Mouse (Mus musculus) heart, postnatal 25 days (tissue): ENCODE results near the gene Abat. TPM values are rescaled to one million over a fixed set of nuclear protein-coding genes. Genes with fewer than 3 reads are reported as not detected.

Experiments used
- DNase-seq: peaks from one replicate; pipeline ENCODE4 v3.0.0; 2022; ENCODE audit warnings: low spot score
- intact Hi-C: fragments of 180-260 bp; cut with DNase I; formaldehyde crosslinking; loops from one replicate; pipeline ENCODE4 v1.15.1; 2025
- microRNA-seq: library from miRNA; unstranded; fragments of <30 nt; microRNA quantifications from one replicate; pipeline ENCODE4 v1.2.0, GENCODE M21; 2022
- total RNA-seq, 2 experiments: library from RNA; stranded (reverse); gene quantifications; 2 replicates each; pipeline ENCODE4 v1.2.3; 2021

Abat gene
- total RNA-seq, 2 experiments from 2014 or later = 5.5 to 5.6 TPM

DNA sequence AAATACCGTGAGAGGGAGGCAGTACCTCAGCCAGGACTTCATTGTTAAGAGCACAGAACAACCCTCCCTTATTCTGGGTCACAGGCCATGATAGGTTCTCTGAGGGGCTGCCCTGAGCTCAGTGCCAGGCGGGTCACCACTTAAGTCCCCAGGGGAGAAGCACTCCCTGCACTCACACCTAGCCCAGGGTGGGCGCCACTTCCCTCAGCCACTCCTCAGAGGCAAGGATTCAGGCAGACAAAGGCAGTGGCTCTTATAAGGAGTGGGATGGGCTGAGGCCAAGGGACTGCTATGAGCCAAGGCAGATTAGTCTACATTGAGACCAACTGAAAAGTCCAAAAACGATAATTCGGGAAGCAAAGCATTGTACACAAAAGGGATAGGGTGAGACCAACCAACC, 152.1 kb downstream of the Abat start:
- intact Hi-C loops = no loop called here
- no peak for DNase-seq

DNA sequence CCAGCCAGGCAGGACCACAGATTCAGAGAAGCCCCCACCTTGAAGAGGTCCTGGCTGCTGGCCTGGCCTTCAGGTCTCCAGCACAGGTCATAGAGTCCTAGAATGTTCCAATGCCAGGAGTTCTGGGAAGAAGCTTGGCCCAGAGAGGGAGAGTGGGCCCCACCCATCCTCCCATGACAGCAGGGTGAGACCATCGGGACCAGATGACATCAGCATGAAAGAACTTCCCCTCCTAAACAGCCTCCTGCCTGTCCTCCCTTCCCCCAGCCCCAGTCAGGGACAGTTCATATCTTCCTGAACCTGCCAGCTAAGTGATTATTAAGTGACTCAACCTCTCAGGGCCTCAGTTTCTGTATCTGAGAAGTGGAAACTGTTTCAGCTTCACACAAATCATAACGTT, 153.2 kb downstream of the Abat start:
- peak; percentile 74 for DNase-seq
- intact Hi-C loops = no loop called here

DNA sequence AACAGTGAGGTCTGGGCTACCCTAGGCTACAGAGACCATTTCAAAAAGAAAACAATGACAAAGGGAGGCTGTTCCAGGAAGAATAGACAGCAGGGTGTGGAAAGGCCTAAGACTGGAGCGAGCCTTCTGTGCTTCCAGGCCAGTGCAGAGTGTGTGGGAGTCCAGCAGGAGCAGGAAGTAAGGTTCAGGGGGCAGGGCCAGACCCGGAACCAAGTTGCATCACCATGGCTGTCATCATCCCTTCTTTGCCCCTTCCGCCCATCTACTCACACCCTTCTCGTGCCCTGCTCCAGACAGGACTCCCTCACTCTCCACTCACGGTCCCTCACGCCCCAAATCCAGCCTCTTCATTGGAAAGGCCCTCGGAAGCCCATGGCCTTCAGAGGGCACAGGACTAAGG, 154.0 kb downstream of the Abat start:
- intact Hi-C loops = no loop called here
- peak; percentile 28 for DNase-seq

DNA sequence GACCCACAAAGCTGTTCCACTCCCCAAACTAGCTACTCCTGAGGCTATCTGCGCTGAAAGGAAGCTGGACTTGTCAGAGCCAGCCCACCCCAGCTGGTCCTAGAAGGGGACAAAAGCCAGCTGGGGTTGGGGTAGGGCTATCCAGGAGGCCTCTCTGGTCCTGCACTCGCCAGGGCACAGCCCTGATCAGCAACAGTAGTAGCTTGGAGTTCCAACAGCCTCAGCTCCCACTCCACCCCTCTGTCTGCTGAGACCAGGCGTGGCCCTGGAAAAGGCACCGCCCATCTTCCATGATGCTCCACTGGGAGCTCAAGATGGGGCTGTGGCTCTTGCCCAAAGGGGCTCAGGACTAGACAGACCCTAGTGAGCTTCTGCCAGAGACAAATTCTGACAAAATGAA, 154.6 kb downstream of the Abat start:
- peak; percentile 34 for DNase-seq
- intact Hi-C loops = no loop called here

DNA sequence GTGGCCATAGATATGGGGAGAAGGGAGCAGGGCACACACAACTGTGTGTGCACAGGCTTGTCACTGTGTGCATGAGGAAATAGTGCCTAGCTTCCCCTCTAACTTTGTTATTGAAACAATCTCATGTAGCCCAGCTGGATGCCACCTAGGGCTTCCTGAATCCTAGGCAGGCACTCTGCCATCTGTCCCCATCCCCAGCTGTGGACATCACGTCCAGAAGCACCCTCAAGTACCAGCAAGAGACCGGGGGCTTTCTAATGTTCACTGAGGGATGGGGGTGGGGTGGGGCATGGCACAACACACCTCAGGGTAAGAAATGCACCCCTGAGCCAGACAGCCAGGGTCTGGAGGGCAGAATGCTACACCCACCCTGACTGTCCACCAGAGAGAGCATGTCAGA, 155.2 kb downstream of the Abat start:
- DNase-seq = no peak
- intact Hi-C loops = no loop called here

DNA sequence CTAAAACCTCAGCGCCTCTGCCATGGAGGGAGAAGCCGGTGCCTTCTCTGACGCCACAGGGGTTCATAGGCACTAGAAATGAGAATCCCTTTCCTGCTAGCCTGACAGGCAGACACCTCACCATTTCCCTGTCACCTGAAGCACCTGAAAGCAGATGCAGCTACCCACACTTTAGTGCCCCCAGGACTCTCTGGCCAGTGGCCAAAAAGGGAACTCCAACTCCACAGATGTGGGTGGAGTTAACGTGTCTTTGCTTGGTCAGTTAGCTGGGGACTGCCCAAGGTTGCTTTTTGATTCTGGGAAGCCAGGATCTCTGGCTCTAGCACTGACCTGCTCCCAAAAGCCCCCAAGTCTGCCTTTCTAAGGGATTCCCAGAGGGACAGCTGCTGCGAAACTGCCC, 156.2 kb downstream of the Abat start:
- intact Hi-C loops = no loop called here
- no peak for DNase-seq

DNA sequence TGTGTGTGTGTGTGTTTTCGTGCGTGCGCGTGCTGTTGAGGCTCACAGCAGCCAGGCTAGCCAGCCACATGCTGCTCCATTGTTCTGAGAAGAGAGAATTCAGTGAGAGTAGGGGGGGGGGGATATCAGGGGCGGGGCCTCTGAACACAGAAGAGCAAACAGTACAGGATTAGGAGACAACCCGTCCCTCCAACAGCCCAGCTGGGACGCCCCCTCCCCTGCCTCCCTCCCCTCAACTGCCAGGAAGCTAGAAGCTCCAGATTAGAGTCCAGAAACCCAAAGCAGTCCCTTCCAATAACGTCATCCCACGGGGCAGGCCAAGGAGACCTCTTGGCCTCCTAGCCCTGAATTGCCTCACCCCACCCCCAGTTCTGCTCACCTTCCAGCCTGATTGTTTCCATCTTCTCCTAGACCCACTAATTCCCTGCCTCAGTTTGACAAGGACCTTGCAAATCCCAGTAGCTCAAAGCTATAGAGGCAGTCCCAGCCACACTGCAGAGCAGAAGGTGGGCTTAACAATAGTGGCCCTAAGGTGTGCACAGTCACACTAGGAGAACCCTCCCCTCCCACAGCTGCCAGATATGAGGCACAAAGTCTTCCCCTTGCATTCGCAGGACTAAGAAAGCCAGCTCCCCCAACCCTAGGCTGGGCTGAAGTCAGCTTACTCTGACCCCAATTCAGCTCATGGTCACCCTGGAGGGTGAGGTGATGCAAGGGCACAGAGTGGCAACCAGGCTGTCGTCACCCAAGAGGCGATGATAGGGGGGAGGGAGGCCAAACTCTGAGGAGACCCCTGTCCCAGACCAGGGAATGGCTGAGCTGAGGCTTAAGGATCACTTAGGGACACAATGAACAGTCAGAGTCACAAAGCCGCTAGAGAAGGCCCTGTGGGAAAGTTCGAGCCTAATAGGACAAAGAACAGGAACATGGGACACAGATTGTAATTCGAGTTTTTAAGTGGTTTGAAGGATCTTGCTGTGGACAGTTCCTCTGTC, 157.1 kb downstream of the Abat start:
- intact Hi-C loops = no loop called here
- no peak for DNase-seq

Small RNA genes within 50 kb of the gene (microRNA-seq; reads per million reads assigned to microRNA genes)
- gene Gm22137 = not detected

Other genes starting within 250 kb of the Abat start
- gene Tmem114, start 88.3 kb upstream of the Abat start, total RNA-seq = not detected
- gene Mettl22, start 42.6 kb upstream of the Abat start, total RNA-seq = 10 to 100 TPM; 28.6 to 33.1 TPM
- 10 to 100 TPM; 29.8 to 30.8 TPM for gene Pmm2, start 124.2 kb downstream of the Abat start, total RNA-seq
- 10 to 100 TPM; 17.0 to 18.0 TPM for gene Tmem186, start 124.3 kb downstream of the Abat start, total RNA-seq
- 10 to 100 TPM; 17.6 to 20.9 TPM for gene Carhsp1, start 158.7 kb downstream of the Abat start, total RNA-seq
- not detected for gene Gm5767, start 167.3 kb downstream of the Abat start, total RNA-seq